Mouse (Mus musculus) adrenal gland, postnatal 36 days (tissue): ENCODE results near the gene Bsg. TPM values are rescaled to one million over a fixed set of nuclear protein-coding genes. Genes with fewer than 3 reads are reported as not detected.
"Not testable (repeated sequence)": the region's sequence is repeated elsewhere in the genome, so short reads cannot be mapped to it uniquely, and the experiment has no call there.

Experiments used
- DNase-seq, 2 experiments: peaks; one replicate each; pipeline ENCODE4 v3.0.0; 2021; ENCODE audit warnings: mixed read lengths in 1 of 2
- total RNA-seq, 2 experiments: library from RNA; stranded (reverse); gene quantifications; 2 replicates each; pipeline ENCODE4 v1.2.3; 2021

The Bsg gene
- total RNA-seq, 2 experiments from 2014 or later: 558 to 568 TPM

GRCm38 (mm10) chr10:79733847-79734246 is 29.6 kb downstream of the Bsg start:
- DNase-seq: no peak

- peak; percentile 32 to 43 for DNase-seq
These were observed 31.1 kb downstream of the Bsg start for GRCm38 (mm10) chr10:79735361-79735760.

- DNase-seq: peak; percentile 42 to 56
These were observed 32.4 kb downstream of the Bsg start for GRCm38 (mm10) chr10:79736706-79737105.

GRCm38 (mm10) chr10:79738259-79738658 is 34.0 kb downstream of the Bsg start:
- DNase-seq: peak in 1 of 2 experiments; percentile 43

GRCm38 (mm10) chr10:79739234-79739633 is 34.9 kb downstream of the Bsg start:
- no peak for DNase-seq

GRCm38 (mm10) chr10:79740863-79741262 is 36.6 kb downstream of the Bsg start:
- no peak for DNase-seq

- no peak for DNase-seq
These were observed 38.9 kb downstream of the Bsg start for GRCm38 (mm10) chr10:79743161-79743560.

GRCm38 (mm10) chr10:79743650-79744365 is 39.5 kb downstream of the Bsg start:
- no peak for DNase-seq

- DNase-seq: no peak
These were observed 41.1 kb downstream of the Bsg start for GRCm38 (mm10) chr10:79745411-79745810.

GRCm38 (mm10) chr10:79745898-79746773 is 41.8 kb downstream of the Bsg start, which contains the start of gene Polrmt:
Polrmt (minus strand) TSS chr10:79746581.
- peak; percentile 95 to 96 for DNase-seq

GRCm38 (mm10) chr10:79746774-79747151 is 42.5 kb downstream of the Bsg start:
- no peak for DNase-seq

GRCm38 (mm10) chr10:79748496-79748895 is 44.2 kb downstream of the Bsg start:
- DNase-seq: no peak

- DNase-seq: peak; percentile 86 to 94
These were observed 50.7 kb downstream of the Bsg start, which contains the start of gene Fgf22 for GRCm38 (mm10) chr10:79754856-79755516. Fgf22 (plus strand) TSS chr10:79755076.

GRCm38 (mm10) chr10:79755854-79756253 is 51.6 kb downstream of the Bsg start:
- no peak for DNase-seq

GRCm38 (mm10) chr10:79756660-79757059 is 52.4 kb downstream of the Bsg start:
- no peak for DNase-seq

- DNase-seq: not testable (repeated sequence)
These were observed 55.4 kb downstream of the Bsg start for GRCm38 (mm10) chr10:79759675-79760074.

- DNase-seq: no peak
These were observed 56.4 kb downstream of the Bsg start for GRCm38 (mm10) chr10:79760603-79761143.

Other genes with a start within 250 kb of the Bsg start
- not detected for gene Vmn2r83, start 235.8 kb upstream of the Bsg start, total RNA-seq
- 10 to 100 TPM; 20.2 to 38.2 TPM for gene Plpp2, start 170.7 kb upstream of the Bsg start, total RNA-seq
- gene Mier2, start 149.3 kb upstream of the Bsg start, total RNA-seq: 10 to 100 TPM; 30.4 to 33.4 TPM
- not detected for gene Theg, start 117.2 kb upstream of the Bsg start, total RNA-seq
- gene C2cd4c, start 90.5 kb upstream of the Bsg start, total RNA-seq: under 1 TPM; 0.16 to 0.30 TPM
- gene Shc2, start 66.6 kb upstream of the Bsg start, total RNA-seq: 1 to 10 TPM; 3.0 to 5.2 TPM
- gene Odf3l2, start 58.8 kb upstream of the Bsg start, total RNA-seq: not detected
- gene Madcam1, start 39.9 kb upstream of the Bsg start, total RNA-seq: not detected
- 10 to 100 TPM; 31.6 to 39.0 TPM for gene Tpgs1, start 35.1 kb upstream of the Bsg start, total RNA-seq
- gene Cdc34, start 22.3 kb upstream of the Bsg start, total RNA-seq: 10 to 100 TPM; 75.0 to 79.9 TPM
- 1 to 10 TPM in 1 of 2 experiments, under 1 TPM in 1; 0.86 to 1.0 TPM for gene Gzmm, start 15.5 kb upstream of the Bsg start, total RNA-seq
- 1 to 10 TPM; 4.3 to 6.0 TPM for gene Hcn2, start 12.1 kb downstream of the Bsg start, total RNA-seq
- 10 to 100 TPM; 51.1 to 58.0 TPM for gene Polrmt, start 42.1 kb downstream of the Bsg start, total RNA-seq
- not detected for gene Fgf22, start 50.6 kb downstream of the Bsg start, total RNA-seq
- gene Rnf126, start 62.5 kb downstream of the Bsg start, total RNA-seq: 10 to 100 TPM; 53.0 to 55.2 TPM
- 10 to 100 TPM; 11.3 to 22.9 TPM for gene Fstl3, start 72.8 kb downstream of the Bsg start, total RNA-seq
- not detected for gene Prss57, start 86.5 kb downstream of the Bsg start, total RNA-seq
- gene Palm, start 89.1 kb downstream of the Bsg start, total RNA-seq: 10 to 100 TPM; 75.4 to 93.7 TPM
- gene Misp, start 116.5 kb downstream of the Bsg start, total RNA-seq: under 1 TPM in 1 of 2 experiments, not detected in 1; 0.43 TPM
- 100 to 1,000 TPM; 257 to 299 TPM for gene Ptbp1, start 149.9 kb downstream of the Bsg start, total RNA-seq
- under 1 TPM; 0.50 to 0.56 TPM for gene Prtn3, start 170.0 kb downstream of the Bsg start, total RNA-seq
- under 1 TPM; 0.16 to 0.50 TPM for gene Plppr3, start 170.1 kb downstream of the Bsg start, total RNA-seq
- gene Elane, start 181.8 kb downstream of the Bsg start, total RNA-seq: under 1 TPM; 0.30 to 0.33 TPM
- gene Cfd, start 186.4 kb downstream of the Bsg start, total RNA-seq: 1,000 to 10,000 TPM; 1,484 to 1,596 TPM
- gene Med16, start 204.4 kb downstream of the Bsg start, total RNA-seq: 10 to 100 TPM; 39.7 to 50.6 TPM
- not detected for gene Gm26602, start 206.4 kb downstream of the Bsg start, total RNA-seq
- 1 to 10 TPM; 1.2 to 1.3 TPM for gene Kiss1r, start 212.5 kb downstream of the Bsg start, total RNA-seq
- gene R3hdm4, start 216.7 kb downstream of the Bsg start, total RNA-seq: 100 to 1,000 TPM; 104 to 118 TPM
- 1 to 10 TPM; 3.0 to 4.1 TPM for gene Arid3a, start 222.6 kb downstream of the Bsg start, total RNA-seq